Mouse (Mus musculus) retina, postnatal 7 days (tissue): ENCODE data around the gene Gli2.

Experiments
- DNase-seq: peaks from one replicate; pipeline ENCODE4 v3.0.0-alpha.2; 2012; ENCODE audit warnings: low read depth, low spot score

Gli2 gene

GRCm38 (mm10) chr1:118799322-118800116 lies 253.9 kb downstream of the Gli2 start:
- no peak for DNase-seq

- DNase-seq: no peak
Measured at GRCm38 (mm10) chr1:118795415-118796167, 257.8 kb downstream of the Gli2 start.

- DNase-seq: no peak
Measured at GRCm38 (mm10) chr1:118789871-118790270, 263.5 kb downstream of the Gli2 start.

- no peak for DNase-seq
Measured at GRCm38 (mm10) chr1:118789468-118789867, 264.0 kb downstream of the Gli2 start.

GRCm38 (mm10) chr1:118788813-118789212 lies 264.6 kb downstream of the Gli2 start:
- DNase-seq: no peak

- DNase-seq: no peak
Measured at GRCm38 (mm10) chr1:118787486-118787885, 265.9 kb downstream of the Gli2 start.
